Mouse (Mus musculus) layer of hippocampus, adult 9-10 months (tissue): ENCODE data around the gene Clca4a.
"Not testable (repeated sequence)": the region's sequence is repeated elsewhere in the genome, so short reads cannot be mapped to it uniquely, and the experiment has no call there.

Experiments
- DNase-seq: peaks from one replicate; pipeline ENCODE4 v3.0.0; 2022; ENCODE audit warnings: low spot score

Gene Clca4a

GRCm38 (mm10) chr3:144974945-144975344, at the start of gene Clca4a:
Gene Clca4a (minus strand): TSS chr3:144975045.
- no peak for DNase-seq

GRCm38 (mm10) chr3:145017807-145018206, 43.0 kb upstream of the Clca4a start:
- no peak for DNase-seq

- no peak for DNase-seq
Measured at GRCm38 (mm10) chr3:145004422-145004821, 29.6 kb upstream of the Clca4a start.

- DNase-seq, result no peak
Measured at GRCm38 (mm10) chr3:145000912-145001311, 26.1 kb upstream of the Clca4a start.

- no peak for DNase-seq
Measured at GRCm38 (mm10) chr3:144993055-144993454, 18.2 kb upstream of the Clca4a start.

GRCm38 (mm10) chr3:144992618-144993017, 17.8 kb upstream of the Clca4a start:
- no peak for DNase-seq

- DNase-seq, result no peak
Measured at GRCm38 (mm10) chr3:144985890-144986289, 11.0 kb upstream of the Clca4a start.

GRCm38 (mm10) chr3:144980551-144980950, 5.7 kb upstream of the Clca4a start:
- no peak for DNase-seq

- DNase-seq, result no peak
Measured at GRCm38 (mm10) chr3:144977631-144978030, 2.8 kb upstream of the Clca4a start.

GRCm38 (mm10) chr3:144976091-144976490, 1.2 kb upstream of the Clca4a start:
- DNase-seq, result no peak

- no peak for DNase-seq
Measured at GRCm38 (mm10) chr3:144971553-144972270, 3.1 kb downstream of the Clca4a start.

GRCm38 (mm10) chr3:144969755-144970154, 5.1 kb downstream of the Clca4a start:
- no peak for DNase-seq

GRCm38 (mm10) chr3:144966074-144966473, 8.8 kb downstream of the Clca4a start:
- DNase-seq, result no peak

- no peak for DNase-seq
Measured at GRCm38 (mm10) chr3:144950829-144951228, 24.0 kb downstream of the Clca4a start.

- DNase-seq, result not testable (repeated sequence)
Measured at GRCm38 (mm10) chr3:144947376-144947775, 27.5 kb downstream of the Clca4a start.

- not testable (repeated sequence) for DNase-seq
Measured at GRCm38 (mm10) chr3:144933625-144934024, 41.2 kb downstream of the Clca4a start.

GRCm38 (mm10) chr3:144933011-144933491, 41.8 kb downstream of the Clca4a start:
- no peak for DNase-seq

- no peak for DNase-seq
Measured at GRCm38 (mm10) chr3:144932335-144932734, 42.5 kb downstream of the Clca4a start, which contains the start of gene Clca4b. Gene Clca4b (minus strand): TSS chr3:144932529.

- no peak for DNase-seq
Measured at GRCm38 (mm10) chr3:144914014-144914413, 60.8 kb downstream of the Clca4a start.
